Comparison of ENCODE assay signal across 8 mouse cellular contexts in the genomic region with DNA sequence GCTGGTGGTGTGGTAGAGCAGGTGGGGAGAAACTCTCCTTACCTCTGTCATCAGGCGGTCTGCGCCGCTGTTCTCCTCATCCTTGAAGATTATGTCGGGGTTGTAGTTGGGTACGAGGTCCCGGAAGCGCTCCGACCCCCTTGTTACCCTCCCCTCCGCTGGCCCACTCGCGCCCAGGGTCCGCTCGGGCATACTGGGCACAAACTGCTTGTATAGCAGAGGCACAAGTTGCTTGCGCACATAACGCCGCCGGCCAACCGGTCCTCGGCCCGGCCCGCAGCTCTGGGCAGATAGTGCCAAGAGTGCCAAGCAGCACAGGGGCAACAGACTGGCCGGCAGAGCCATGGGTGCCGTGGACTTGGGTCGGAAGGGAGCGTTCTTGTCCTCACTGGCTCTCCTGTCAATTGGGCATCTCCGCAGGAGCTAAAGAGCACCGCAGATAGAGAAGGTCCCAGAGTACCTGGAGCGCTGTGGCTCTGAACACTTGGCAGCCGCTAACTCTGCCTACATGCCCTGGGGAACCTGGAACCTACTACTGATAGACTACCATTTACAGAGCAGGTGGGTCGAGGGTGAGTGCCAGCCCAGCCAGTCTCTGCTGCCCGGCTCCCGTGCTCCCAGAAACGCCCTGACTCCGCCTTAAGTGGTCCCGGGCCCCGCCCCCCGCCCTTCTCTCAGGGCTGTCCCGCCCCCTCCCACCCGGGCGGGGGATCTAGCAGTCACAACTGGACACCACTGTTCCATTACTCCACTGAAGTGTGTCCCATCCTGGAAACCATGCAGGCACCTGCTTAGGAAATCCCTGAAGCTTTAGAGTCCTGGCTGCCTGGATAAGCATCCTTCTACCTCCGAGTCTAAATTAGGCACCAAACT. TPM values are rescaled to one million over a fixed set of nuclear protein-coding genes. Genes with fewer than 3 reads are reported as not detected.
DNase-seq lines count a peak whose midpoint lies in the region; ATAC-seq and TF ChIP-seq lines count a peak whose summit lies in the region.

A gene (minus strand): TSS at position 613 of the 873 bp plus-strand sequence.

- no peak within 1 kb of the TSS for H3K9ac ChIP-seq in liver, embryonic 11.5 days (ENCODE audit: low read depth, low read length)

- no peaks in the 10 kb centered on the region for H3K9me3 ChIP-seq in liver, embryonic 11.5 days (ENCODE audit: control insufficient read depth, low read length)

- H3K27me3 ChIP-seq in liver, embryonic 11.5 days (replicated peaks; ENCODE audit: control insufficient read depth, insufficient read depth, low read length) = peaks cover 66% of the 10 kb centered on the region

- H3K4me2 ChIP-seq in liver, embryonic 11.5 days = peak within 1 kb of the TSS; percentile 64

- H3K4me3 ChIP-seq in liver, embryonic 11.5 days (ENCODE audit: low read depth, low read length) = peak within 1 kb of the TSS; percentile 32

- no peak for TF ChIP-seq CTCF in brain, embryonic 14.5 days (IDR thresholded peaks at IDR 0.05; ENCODE audit: borderline replicate concordance, extremely low read depth, insufficient read depth, insufficient read length)

- DNase-seq in ES-CJ7 (ENCODE audit: low read depth, low spot score) = peak; percentile 48
- DNase-seq in brain, embryonic 14.5 days (ENCODE audit: low read depth) = peak; percentile 24
- peak; percentile 39 for DNase-seq in heart, postnatal 4 days
- peak; percentile 52 for DNase-seq in liver, embryonic 11.5 days (ENCODE audit: low spot score)
- peak; percentile 53 for DNase-seq in retina, embryonic 14.5 days (ENCODE audit: low spot score)
- no peak for DNase-seq in adipocyte (ENCODE audit: low spot score)
- DNase-seq in cerebellum, adult 11-12 months = no peak

- H3K36me3 ChIP-seq in liver, embryonic 11.5 days (ENCODE audit: control insufficient read depth, insufficient read depth, low read length) = no peaks in the 10 kb centered on the region

- TF ChIP-seq POLR2A in brain, embryonic 14.5 days (IDR thresholded peaks at IDR 0.05; ENCODE audit: borderline replicate concordance, extremely low read depth, insufficient read depth, insufficient read length, poor library complexity, severe bottlenecking) = no peak

- H3K4me1 ChIP-seq in liver, embryonic 11.5 days (replicated peaks; ENCODE audit: control insufficient read depth, insufficient read depth, low read length) = peaks cover 46% of the 10 kb centered on the region

- 4% methylated on average over 40 of the region's 41 CpGs for WGBS in liver, embryonic 11.5 days

- ATAC-seq in liver, embryonic 11.5 days (replicated peaks; ENCODE audit: low FRiP score) = no peak
- ATAC-seq in megakaryocyte-erythroid progenitor cell, adult 5-6 weeks (replicated peaks; ENCODE audit: low FRiP score, low TSS enrichment, poor library complexity, severe bottlenecking) = no peak

- H3K27ac ChIP-seq in liver, embryonic 11.5 days (ENCODE audit: low read depth, low read length) = no peak within 1 kb of the TSS

RNA-seq across cellular contexts. Expression of the gene that starts here (rescaled TPM):
- polyA plus RNA-seq in brain, embryonic 14.5 days (2012; rRNA removed) = 0.37 and 0.88 TPM in 2 replicates
- 1 to 10 TPM; 2.7 to 3.5 TPM for total RNA-seq in heart, postnatal 4 days (2021)
- 0.37 and 0.45 TPM in 2 replicates for polyA plus RNA-seq in liver, embryonic 11.5 days (2014; fragmentation: Nextera tagmentation; extraction: Ambion mirVana)
- total RNA-seq in megakaryocyte-erythroid progenitor cell, adult 5-6 weeks (2014; fragmentation: Nextera tagmentation) = not detected in 2 replicates
- not detected in 2 replicates for total RNA-seq in megakaryocyte-erythroid progenitor cell, adult 5-6 weeks (2017)

Comparison
In these comparisons a context has a peak if more than half of its experiments do, and no peak if none do; other contexts are left out.
1. Peak in DNase-seq in brain, embryonic 14.5 days; RNA of the gene not detected or under 1 TPM.
2. Peak in DNase-seq, H3K4me3 ChIP-seq and H3K4me2 ChIP-seq in liver, embryonic 11.5 days; RNA of the gene not detected or under 1 TPM.
3. DNase-seq: peak in ES-CJ7 (single experiment), heart, postnatal 4 days (single experiment) and retina, embryonic 14.5 days (single experiment); none in adipocyte (single experiment) and cerebellum, adult 11-12 months (single experiment).